Mouse (Mus musculus) neural tube, embryonic 15.5 days (tissue): ENCODE measurements around the gene Tex22. TPM values are rescaled to one million over a fixed set of nuclear protein-coding genes. Genes with fewer than 3 reads are reported as not detected.
A peak's percentile ranks its signal among the peaks of the same experiment; 100 is the strongest.

Source experiments
- ATAC-seq: fragments of 200-750 bp; cut with Nextera tagmentation; 2 replicates; pipeline ENCODE4 v1.8.0; 2017; ENCODE audit warnings: mild to moderate bottlenecking, moderate TSS enrichment, moderate library complexity; ENCODE audit not compliant: low FRiP score
- H3K27ac ChIP-seq: fragments of 300-500 bp; sonication (generic); replicated peaks from 2 replicates; pipeline ENCODE4 v1.5.1; 2015; ENCODE audit warnings: mild to moderate bottlenecking, inconsistent platforms
- H3K27me3 ChIP-seq: fragments of 300-500 bp; sonication (generic); replicated peaks from 2 replicates; pipeline ENCODE4 v1.6.1; 2015; ENCODE audit warnings: inconsistent platforms
- H3K36me3 ChIP-seq: fragments of 300-500 bp; sonication (generic); 2 replicates; pipeline ENCODE4 v1.6.1; 2015; ENCODE audit warnings: inconsistent platforms
- H3K4me1 ChIP-seq: fragments of 300-500 bp; sonication (generic); 2 replicates; pipeline ENCODE4 v1.6.1; 2015; ENCODE audit warnings: inconsistent platforms
- H3K4me2 ChIP-seq: fragments of 300-500 bp; sonication (generic); 2 replicates; pipeline ENCODE4 v1.6.1; 2015; ENCODE audit warnings: inconsistent platforms, mild to moderate bottlenecking, moderate library complexity
- H3K4me3 ChIP-seq: fragments of 300-500 bp; sonication (generic); replicated peaks from 2 replicates; pipeline ENCODE4 v1.5.1; 2015; ENCODE audit warnings: mild to moderate bottlenecking, inconsistent platforms
- H3K9ac ChIP-seq: fragments of 300-500 bp; sonication (generic); replicated peaks from 2 replicates; pipeline ENCODE4 v1.6.1; 2015; ENCODE audit warnings: mild to moderate bottlenecking, inconsistent platforms
- H3K9me3 ChIP-seq: fragments of 300-500 bp; sonication (generic); replicated peaks from 2 replicates; pipeline ENCODE4 v1.6.1; 2016; ENCODE audit warnings: inconsistent platforms
- WGBS: fragments of 180-500 bp; shearing (Covaris S2); methylation state at CpG from one replicate; pipeline ENCODE4 v1.1.7; 2015; ENCODE audit warnings: mixed read lengths; 5-methylcytosine and 5-hydroxymethylcytosine counted together
- polyA plus RNA-seq: library from polyadenylated mRNA; unstranded; fragments of >200 nt; fragmentation: Nextera tagmentation; extraction: Ambion mirVana; gene quantifications from 2 replicates; pipeline ENCODE4 v1.2.1, GENCODE M21; 2015

Tex22 gene
- polyA plus RNA-seq, 1 experiment from 2014 or later, result not detected

DNA sequence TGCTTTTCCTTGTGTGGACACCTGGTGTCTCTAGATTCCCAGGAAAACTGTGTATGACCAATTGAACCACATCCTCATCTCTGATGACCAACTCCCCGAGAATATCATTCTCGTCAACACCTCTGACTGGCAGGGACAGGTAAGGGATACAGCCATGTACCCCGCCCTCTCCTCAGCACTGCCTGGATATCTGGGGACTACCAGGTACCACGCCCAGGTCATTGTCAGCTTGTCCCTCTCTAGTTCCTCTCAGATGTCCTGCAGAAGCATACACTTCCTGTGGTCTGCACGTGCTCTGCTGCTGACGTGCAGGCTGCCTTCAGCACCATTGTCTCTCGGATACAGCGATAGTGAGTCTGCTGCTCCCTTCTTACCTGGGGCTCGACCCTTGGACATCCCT lies 12.7 kb upstream of the Tex22 start:
- no peaks in the 10 kb centered on the region for H3K4me1 ChIP-seq
- peaks cover 76% of the 10 kb centered on the region for H3K36me3 ChIP-seq
- H3K9me3 ChIP-seq, result no peaks in the 10 kb centered on the region
- no peak overlapping the region for H3K9ac ChIP-seq
- H3K27me3 ChIP-seq, result no peaks in the 10 kb centered on the region
- no peak overlapping the region for H3K4me2 ChIP-seq
- no peak for ATAC-seq
- 94% methylated on average over 9 of the region's 9 CpGs for WGBS
- H3K27ac ChIP-seq, result no peak overlapping the region
- no peak overlapping the region for H3K4me3 ChIP-seq

- Histone ChIP-seq H3K9ac (no peak overlapping the region), H3K4me1 (no peaks in the 10 kb centered on the region), H3K9me3 (no peaks in the 10 kb centered on the region), H3K4me2 (no peak overlapping the region), H3K27me3 (no peaks in the 10 kb centered on the region), H3K36me3 (peaks cover 72% of the 10 kb centered on the region), H3K4me3 (no peak overlapping the region), H3K27ac (no peak overlapping the region)
- ATAC-seq, result no peak
- 83% methylated on average over 10 of the region's 10 CpGs for WGBS
Measured at GRCm38 (mm10) chr12:113062201-113062600, 12.1 kb upstream of the Tex22 start.

DNA sequence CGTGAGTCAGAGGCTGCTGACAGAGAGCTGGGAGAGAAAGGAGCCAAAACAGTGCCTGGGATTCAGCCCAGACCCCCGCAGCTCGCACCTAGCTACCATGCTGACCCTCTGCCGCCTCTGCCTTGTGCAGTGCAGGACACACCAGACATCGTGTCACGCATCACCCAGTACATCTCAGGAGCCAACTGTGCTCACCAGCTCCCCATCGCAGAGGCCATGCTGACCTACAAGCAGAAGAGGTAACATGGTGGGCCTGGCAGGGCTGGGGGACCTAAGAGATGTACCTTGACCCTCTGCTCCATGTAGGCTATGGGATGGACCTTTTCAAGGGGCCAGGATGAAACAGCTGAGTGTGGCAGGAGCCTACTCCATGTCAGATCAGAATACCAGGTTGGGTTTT lies 10.6 kb upstream of the Tex22 start:
- H3K9me3 ChIP-seq, result no peaks in the 10 kb centered on the region
- no peak overlapping the region for H3K4me3 ChIP-seq
- H3K4me1 ChIP-seq, result no peaks in the 10 kb centered on the region
- H3K9ac ChIP-seq, result no peak overlapping the region
- no peak overlapping the region for H3K4me2 ChIP-seq
- H3K27ac ChIP-seq, result no peak overlapping the region
- no peak for ATAC-seq
- H3K27me3 ChIP-seq, result no peaks in the 10 kb centered on the region
- H3K36me3 ChIP-seq, result peaks cover 71% of the 10 kb centered on the region
- WGBS, result 94% methylated on average over 7 of the region's 7 CpGs

GRCm38 (mm10) chr12:113068002-113068401 lies 6.3 kb upstream of the Tex22 start:
- Histone ChIP-seq H3K9ac (no peak overlapping the region), H3K4me1 (peaks cover under 1% of the 10 kb centered on the region; the same call in 1 of the 2 replicates), H3K4me2 (no peak overlapping the region), H3K9me3 (no peaks in the 10 kb centered on the region), H3K27ac (no peak overlapping the region), H3K36me3 (peaks cover 61% of the 10 kb centered on the region), H3K27me3 (no peaks in the 10 kb centered on the region), H3K4me3 (no peak overlapping the region)
- WGBS, result 90% methylated on average over 7 of the region's 7 CpGs
- no peak for ATAC-seq

- Histone ChIP-seq H3K9me3 (no peaks in the 10 kb centered on the region), H3K9ac (no peak overlapping the region), H3K4me1 (peaks cover 13% of the 10 kb centered on the region), H3K27me3 (no peaks in the 10 kb centered on the region), H3K4me3 (no peak overlapping the region), H3K36me3 (peaks cover 49% of the 10 kb centered on the region), H3K4me2 (no peak overlapping the region), H3K27ac (no peak overlapping the region)
- no peak for ATAC-seq
- over 99% methylated on average over 6 of the region's 6 CpGs for WGBS
Measured at GRCm38 (mm10) chr12:113069389-113069788, 4.9 kb upstream of the Tex22 start.

GRCm38 (mm10) chr12:113071321-113071720 lies 3.0 kb upstream of the Tex22 start:
- Histone ChIP-seq H3K9ac (no peak overlapping the region), H3K4me1 (peaks cover 26% of the 10 kb centered on the region), H3K4me3 (no peak overlapping the region), H3K27me3 (no peaks in the 10 kb centered on the region), H3K4me2 (no peak overlapping the region), H3K9me3 (no peaks in the 10 kb centered on the region), H3K36me3 (peaks cover 46% of the 10 kb centered on the region), H3K27ac (no peak overlapping the region)
- no peak for ATAC-seq
- WGBS, result 93% methylated on average over 6 of the region's 6 CpGs

DNA sequence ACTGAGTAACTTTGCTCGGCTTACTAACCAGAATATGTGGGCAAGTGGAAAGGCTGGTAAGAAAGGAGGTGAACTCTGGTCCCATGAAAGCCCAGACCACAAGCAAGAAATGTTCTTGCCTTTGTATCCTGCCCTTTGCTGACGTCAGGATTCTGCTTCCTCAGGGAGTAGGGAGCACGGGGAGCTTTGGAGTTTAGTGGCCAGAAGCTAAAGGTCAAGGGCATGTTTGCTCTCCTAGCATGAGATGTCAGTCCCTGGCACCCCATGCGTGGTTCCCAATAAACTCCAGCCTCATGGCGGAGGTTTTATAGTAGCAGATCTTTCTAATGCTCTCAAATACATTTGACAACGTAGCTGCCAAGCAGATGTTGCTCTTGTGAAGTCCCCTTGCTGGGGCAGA lies 2.5 kb upstream of the Tex22 start:
- no peak overlapping the region for H3K4me2 ChIP-seq
- 79% methylated on average over 6 of the region's 6 CpGs for WGBS
- no peak for ATAC-seq

DNA sequence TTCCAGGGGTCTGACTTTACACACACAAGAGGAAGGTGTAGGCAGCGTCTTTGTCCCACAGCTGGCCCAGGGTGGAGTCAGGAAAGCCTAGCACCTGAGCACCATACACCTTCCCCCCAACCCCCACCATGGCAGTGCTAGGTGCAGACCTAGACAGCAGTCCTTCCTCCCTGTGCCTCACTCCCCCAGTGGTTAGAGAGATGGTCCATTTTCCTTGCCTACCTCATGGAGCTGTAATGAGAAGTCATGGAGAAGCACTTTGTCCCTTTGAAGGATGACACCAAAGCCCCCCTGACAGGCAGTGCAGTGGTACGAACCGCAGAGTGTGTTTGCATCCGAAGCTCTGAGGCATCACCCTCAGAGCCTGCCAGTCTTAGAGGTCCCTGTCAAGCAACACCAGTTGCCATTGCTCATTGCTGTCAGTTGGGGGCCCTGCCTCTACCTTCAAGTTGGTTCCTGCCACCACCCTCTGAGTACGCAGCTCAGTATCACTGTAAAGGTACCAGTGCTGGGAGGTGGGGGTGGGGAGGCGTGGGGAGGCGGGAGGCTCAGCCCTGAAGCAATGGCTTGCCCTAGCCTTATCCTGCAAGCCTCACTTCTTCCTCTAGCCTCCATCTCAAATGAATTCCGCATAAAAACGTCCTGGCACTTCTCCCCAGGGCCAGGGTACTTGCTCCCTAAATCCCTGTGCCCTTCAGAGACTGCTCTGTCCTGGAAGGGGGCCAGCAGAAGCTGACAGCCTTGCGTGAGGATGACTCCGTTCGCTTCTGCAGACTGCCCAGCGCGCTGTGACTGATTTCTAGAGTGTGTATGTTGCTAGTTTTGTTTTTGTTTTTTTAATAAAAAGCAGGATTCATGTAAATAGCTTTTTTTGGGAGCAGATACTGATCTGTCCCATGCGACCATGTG lies 628 bp upstream of the Tex22 start:
- Histone ChIP-seq H3K27ac (peak overlapping the region; percentile 95), H3K27me3 (no peaks in the 10 kb centered on the region), H3K36me3 (peaks cover 33% of the 10 kb centered on the region), H3K9ac (peak overlapping the region; percentile 64), H3K9me3 (no peaks in the 10 kb centered on the region), H3K4me1 (peaks cover 26% of the 10 kb centered on the region), H3K4me3 (peak overlapping the region; percentile 43), H3K4me2 (peak overlapping the region; percentile 92)
- ATAC-seq, result peak; percentile 59
- WGBS, result 11% methylated on average over 15 of the region's 15 CpGs

More for the DNA sequence above, 2.5 kb upstream of the Tex22 start:
- Histone ChIP-seq H3K9ac (no peak overlapping the region), H3K27ac (no peak overlapping the region), H3K9me3 (no peaks in the 10 kb centered on the region), H3K27me3 (no peaks in the 10 kb centered on the region), H3K4me1 (peaks cover 26% of the 10 kb centered on the region), H3K4me3 (no peak overlapping the region), H3K36me3 (peaks cover 46% of the 10 kb centered on the region)

GRCm38 (mm10) chr12:113075063-113075454 lies 757 bp downstream of the Tex22 start:
- WGBS, result 3% methylated on average over 10 of the region's 10 CpGs
- Histone ChIP-seq H3K36me3 (peaks cover 19% of the 10 kb centered on the region), H3K9ac (peak overlapping the region; percentile 64), H3K4me1 (peaks cover 26% of the 10 kb centered on the region), H3K4me3 (peak overlapping the region; percentile 43), H3K4me2 (peak overlapping the region; percentile 92), H3K27ac (peak overlapping the region; percentile 95), H3K27me3 (no peaks in the 10 kb centered on the region), H3K9me3 (no peaks in the 10 kb centered on the region)
- peak; percentile 80 for ATAC-seq

- Histone ChIP-seq H3K9ac (peak overlapping the region; percentile 64), H3K9me3 (no peaks in the 10 kb centered on the region), H3K27ac (peak overlapping the region; percentile 95), H3K27me3 (no peaks in the 10 kb centered on the region), H3K36me3 (peaks cover 15% of the 10 kb centered on the region), H3K4me1 (peaks cover 26% of the 10 kb centered on the region), H3K4me2 (peak overlapping the region; percentile 92), H3K4me3 (peak overlapping the region; percentile 43; the same call in 1 of the 2 replicates)
- WGBS, result 58% methylated on average over 6 of the region's 6 CpGs
- ATAC-seq, result no peak
Measured at GRCm38 (mm10) chr12:113075486-113075885, 1.2 kb downstream of the Tex22 start.

GRCm38 (mm10) chr12:113087276-113087675 lies 13.0 kb downstream of the Tex22 start:
- Histone ChIP-seq H3K4me1 (no peaks in the 10 kb centered on the region), H3K9ac (no peak overlapping the region), H3K4me3 (no peak overlapping the region), H3K36me3 (no peaks in the 10 kb centered on the region), H3K9me3 (no peaks in the 10 kb centered on the region), H3K27me3 (no peaks in the 10 kb centered on the region), H3K4me2 (no peak overlapping the region), H3K27ac (no peak overlapping the region)
- no peak for ATAC-seq
- WGBS, result 60% methylated on average over 3 of the region's 3 CpGs

- ATAC-seq, result no peak
- Histone ChIP-seq H3K9me3 (no peaks in the 10 kb centered on the region), H3K4me3 (no peak overlapping the region), H3K4me1 (no peaks in the 10 kb centered on the region), H3K27me3 (no peaks in the 10 kb centered on the region), H3K9ac (no peak overlapping the region), H3K4me2 (no peak overlapping the region), H3K27ac (no peak overlapping the region), H3K36me3 (no peaks in the 10 kb centered on the region)
- WGBS, result 45% methylated on average over 4 of the region's 4 CpGs
Measured at GRCm38 (mm10) chr12:113088026-113088425, 13.7 kb downstream of the Tex22 start.
